Mouse (Mus musculus): Measurements from ENCODE around the gene Smg1.

GRCm38 (mm10) chr7:118248069-118248468, 4.6 kb upstream of the Smg1 start:
- TF ChIP-seq POLR2A (IDR thresholded peaks at IDR 0.05; ENCODE audit: low read depth, low read length): no peak
- TF ChIP-seq CTCF (IDR thresholded peaks at IDR 0.05; ENCODE audit: borderline replicate concordance, insufficient read depth, low read length): no peak
